Comparison of ENCODE assay signal across 9 mouse cellular contexts in the genomic region with DNA sequence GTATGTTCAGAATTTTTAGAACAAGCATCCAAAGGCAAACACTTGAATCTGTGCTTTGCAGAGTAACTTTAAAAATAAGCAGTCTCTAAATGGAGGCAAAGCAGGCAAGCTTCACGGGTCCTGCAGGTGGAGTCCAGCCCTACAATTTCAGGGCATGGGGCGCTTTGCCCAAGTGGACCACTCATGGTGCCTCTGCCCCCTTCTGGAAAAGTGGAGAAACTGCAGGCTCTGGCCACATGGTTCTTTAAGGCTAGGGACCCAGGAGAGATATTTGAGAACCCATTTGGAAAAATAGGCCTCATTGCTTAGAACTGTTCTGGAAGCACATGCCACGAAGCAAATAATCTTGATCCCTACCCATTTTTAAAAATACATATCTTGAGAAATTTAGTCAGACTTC. TPM values are rescaled to one million over a fixed set of nuclear protein-coding genes. Genes with fewer than 3 reads are reported as not detected.
A peak's percentile ranks its signal among the peaks of the same experiment; 100 is the strongest.
DNase-seq lines count a peak whose midpoint lies in the region; ATAC-seq and TF ChIP-seq lines count a peak whose summit lies in the region.
"Had no signal": no experiment of that assay in that cellular context is flagged by ENCODE, and none has a peak within 500 bp of the region (broad histone marks: within the 10 kb centered on the region; RNA-seq: fewer than 3 reads in every experiment).

No protein-coding gene starts in this region.

- H3K27ac ChIP-seq in heart, embryonic 12.5 days (ENCODE audit: poor library complexity, severe bottlenecking), result no peak overlapping the region
- H3K27ac ChIP-seq in hindbrain, postnatal 0 days, result no peak overlapping the region
- H3K27ac ChIP-seq in neural tube, embryonic 11.5 days (ENCODE audit: low read depth, low read length), result no peak overlapping the region
- H3K27ac ChIP-seq in testis, adult 2 months (ENCODE audit: control insufficient read depth, insufficient read depth, low read depth, low read length), result no peak overlapping the region

- H3K4me2 ChIP-seq in heart, embryonic 12.5 days, result no peak overlapping the region
- H3K4me2 ChIP-seq in hindbrain, postnatal 0 days (ENCODE audit: low read depth, low read length), result no peak overlapping the region
- no peak overlapping the region for H3K4me2 ChIP-seq in neural tube, embryonic 11.5 days (ENCODE audit: low read depth)

- no peak overlapping the region for H3K9ac ChIP-seq in heart, embryonic 12.5 days
- no peak overlapping the region for H3K9ac ChIP-seq in hindbrain, postnatal 0 days (replicated peaks; ENCODE audit: low read length)
- H3K9ac ChIP-seq in neural tube, embryonic 11.5 days (ENCODE audit: low read length), result no peak overlapping the region

- H3K27me3 ChIP-seq in heart, embryonic 12.5 days (replicated peaks), result no peaks in the 10 kb centered on the region
- no peaks in the 10 kb centered on the region for H3K27me3 ChIP-seq in hindbrain, postnatal 0 days (ENCODE audit: insufficient read depth, low read length)
- H3K27me3 ChIP-seq in neural tube, embryonic 11.5 days (ENCODE audit: control insufficient read depth, insufficient read depth, low read length), result no peaks in the 10 kb centered on the region
- H3K27me3 ChIP-seq in testis, adult 2 months (ENCODE audit: control insufficient read depth, insufficient read depth, low read length), result no peaks in the 10 kb centered on the region

- TF ChIP-seq CTCF in hindbrain, postnatal 0 days (IDR thresholded peaks at IDR 0.05; ENCODE audit: low read depth), result peak; percentile 86
- TF ChIP-seq CTCF in testis, adult 2 months (IDR thresholded peaks at IDR 0.05; ENCODE audit: control insufficient read depth, insufficient read depth, insufficient replicate concordance, low read depth, low read length), result peak; percentile 59; the same call in 1 of the 2 replicates

- no peaks in the 10 kb centered on the region for H3K36me3 ChIP-seq in heart, embryonic 12.5 days
- H3K36me3 ChIP-seq in hindbrain, postnatal 0 days (ENCODE audit: insufficient read depth, low read length), result no peaks in the 10 kb centered on the region
- H3K36me3 ChIP-seq in neural tube, embryonic 11.5 days (ENCODE audit: control insufficient read depth, insufficient read depth, low read length), result no peaks in the 10 kb centered on the region
- H3K36me3 ChIP-seq in testis, adult 2 months (ENCODE audit: control insufficient read depth, insufficient read depth, low read length), result no peaks in the 10 kb centered on the region

- no peak for TF ChIP-seq POLR2A in testis, adult 2 months (IDR thresholded peaks at IDR 0.05; ENCODE audit: control insufficient read depth, low read depth, low read length)

- WGBS in heart, embryonic 12.5 days, result 7% methylated on average over 3 of the region's 3 CpGs
- 12% methylated on average over 3 of the region's 3 CpGs for WGBS in hindbrain, postnatal 0 days
- WGBS in neural tube, embryonic 11.5 days, result 9% methylated on average over 3 of the region's 3 CpGs

- intact Hi-C loops in left cerebral cortex, postnatal 14 days (cut with DNase I), result loop anchor here (2.0 kb wide), 1 partner anchor 88 kb away; no protein-coding TSS in a partner anchor

- peak; percentile 97 for DNase-seq in heart, adult 11 months
- DNase-seq in adrenal gland, postnatal 36 days, result peak; percentile 74 to 80
- DNase-seq in hindbrain, postnatal 0 days (ENCODE audit: low spot score), result peak; percentile 86
- peak; percentile 57 to 63 for DNase-seq in left cerebral cortex, postnatal 14 days (ENCODE audit: low spot score in 2 of 2)
- DNase-seq in neural tube, embryonic 11.5 days (ENCODE audit: low spot score), result peak; percentile 68

- no peak overlapping the region for H3K4me3 ChIP-seq in heart, embryonic 12.5 days
- no peak overlapping the region for H3K4me3 ChIP-seq in hindbrain, postnatal 0 days (ENCODE audit: low read length)
- no peak overlapping the region for H3K4me3 ChIP-seq in neural tube, embryonic 11.5 days (ENCODE audit: low read depth, low read length)
- no peak overlapping the region for H3K4me3 ChIP-seq in testis, adult 2 months (ENCODE audit: control insufficient read depth, low read depth, low read length)
- H3K4me3 ChIP-seq: myocyte had no signal

- ATAC-seq in heart, embryonic 12.5 days (ENCODE audit: insufficient number of reproducible peaks, low FRiP score), result no peak
- ATAC-seq in erythroblast, adult 5-6 weeks (replicated peaks; ENCODE audit: low FRiP score, poor library complexity, severe bottlenecking), result peak; percentile 91
- ATAC-seq in hindbrain, postnatal 0 days, result no peak
- ATAC-seq in neural tube, embryonic 11.5 days (ENCODE audit: insufficient read depth, low FRiP score, low TSS enrichment), result no peak

- H3K4me1 ChIP-seq in heart, embryonic 12.5 days (replicated peaks), result no peaks in the 10 kb centered on the region
- H3K4me1 ChIP-seq in hindbrain, postnatal 0 days (ENCODE audit: insufficient read depth, low read length), result no peaks in the 10 kb centered on the region
- H3K4me1 ChIP-seq in neural tube, embryonic 11.5 days (ENCODE audit: control insufficient read depth, insufficient read depth, low read length), result no peaks in the 10 kb centered on the region
- no peaks in the 10 kb centered on the region for H3K4me1 ChIP-seq in testis, adult 2 months (ENCODE audit: control insufficient read depth, insufficient read depth, low read length)

- H3K9me3 ChIP-seq in heart, embryonic 12.5 days (replicated peaks), result no peaks in the 10 kb centered on the region
- H3K9me3 ChIP-seq in hindbrain, postnatal 0 days (ENCODE audit: low read length), result no peaks in the 10 kb centered on the region
- no peaks in the 10 kb centered on the region for H3K9me3 ChIP-seq in neural tube, embryonic 11.5 days (ENCODE audit: control insufficient read depth, low read length)

RNA-seq across cellular contexts. Expression of a gene that starts 30.5 kb away (rescaled TPM):
- polyA plus RNA-seq in heart, embryonic 12.5 days (2016; fragmentation: Nextera tagmentation; extraction: Ambion mirVana), result 8.7 and 10.6 TPM in 2 replicates
- 10 to 100 TPM; 18.1 to 23.8 TPM for total RNA-seq in adrenal gland, postnatal 36 days (2021)
- 5.4 and 12.7 TPM in 2 replicates for total RNA-seq in erythroblast, adult 5-6 weeks (2015; ENCODE audit: low replicate concordance)
- total RNA-seq in erythroblast, adult 5-6 weeks (2017; ENCODE audit: low replicate concordance), result 8.0 and 11.4 TPM in 2 replicates
- 9.3 and 11.5 TPM in 2 replicates for total RNA-seq in hindbrain, postnatal 0 days (2014; rRNA removed)
- polyA plus RNA-seq in hindbrain, postnatal 0 days (2015; fragmentation: Nextera tagmentation; extraction: Ambion mirVana), result 2.7 and 3.0 TPM in 2 replicates
- total RNA-seq in left cerebral cortex, postnatal 14 days (2021), result 10 to 100 TPM; 12.6 to 18.6 TPM
- 4.4 and 5.9 TPM in 2 replicates for polyA plus RNA-seq in neural tube, embryonic 11.5 days (2014; fragmentation: Nextera tagmentation; extraction: Ambion mirVana)
- polyA plus RNA-seq in testis, adult 2 months (2012; rRNA removed), result 0.77 and 0.99 TPM in 2 replicates

RNA-seq across cellular contexts. Expression of a gene that starts 35.8 kb away (rescaled TPM):
- polyA plus RNA-seq in heart, embryonic 12.5 days (2016; fragmentation: Nextera tagmentation; extraction: Ambion mirVana), result 75.8 and 77.5 TPM in 2 replicates
- 10 to 100 TPM; 76.8 to 84.6 TPM for total RNA-seq in adrenal gland, postnatal 36 days (2021)
- total RNA-seq in erythroblast, adult 5-6 weeks (2015; ENCODE audit: low replicate concordance), result 8.8 and 19.0 TPM in 2 replicates
- 7.5 and 14.4 TPM in 2 replicates for total RNA-seq in erythroblast, adult 5-6 weeks (2017; ENCODE audit: low replicate concordance)
- total RNA-seq in hindbrain, postnatal 0 days (2014; rRNA removed), result 10.2 and 13.4 TPM in 2 replicates
- 20.3 and 22.7 TPM in 2 replicates for polyA plus RNA-seq in hindbrain, postnatal 0 days (2015; fragmentation: Nextera tagmentation; extraction: Ambion mirVana)
- total RNA-seq in left cerebral cortex, postnatal 14 days (2021), result 10 to 100 TPM; 32.3 to 35.2 TPM
- polyA plus RNA-seq in neural tube, embryonic 11.5 days (2014; fragmentation: Nextera tagmentation; extraction: Ambion mirVana), result 15.5 and 16.4 TPM in 2 replicates
- 8.6 and 11.9 TPM in 2 replicates for polyA plus RNA-seq in testis, adult 2 months (2012; rRNA removed)
